Mouse (Mus musculus) MEL (cell line): ENCODE results near the gene Tnks2. TPM values are rescaled to one million over a fixed set of nuclear protein-coding genes. Genes with fewer than 3 reads are reported as not detected.

Experiments
- DNase-seq: peaks from one replicate; pipeline ENCODE4 v3.0.0; 2011; ENCODE audit warnings: low read depth, low spot score
- H3K27ac ChIP-seq: 2 replicates; pipeline ENCODE4 v1.5.1; 2012; ENCODE audit warnings: low read depth, mild to moderate bottlenecking, control low read depth, low read length, moderate library complexity; ENCODE audit not compliant: control insufficient read depth
- H3K27me3 ChIP-seq, 2 experiments: fragments of 150-350 bp in 1 of 2; sonication (generic) in 1 of 2; 2 replicates each; pipeline ENCODE4 v1.6.1; 2012; ENCODE audit warnings: low read length in 2 of 2, mild to moderate bottlenecking in 2 of 2, improper control_type of control experiment in 1 of 2, moderate library complexity in 1 of 2; ENCODE audit not compliant: insufficient read depth in 2 of 2, control insufficient read depth in 1 of 2
- H3K36me3 ChIP-seq, 2 experiments: 2 replicates each; pipeline ENCODE4 v1.6.1; 2012 to 2014; ENCODE audit warnings: low read length in 2 of 2, improper control_type of control experiment in 1 of 2, inconsistent platforms in 1 of 2, mild to moderate bottlenecking in 1 of 2; ENCODE audit not compliant: insufficient read depth in 2 of 2, control insufficient read depth in 1 of 2
- H3K4me1 ChIP-seq, 2 experiments: fragments of 150-350 bp in 1 of 2; sonication (generic) in 1 of 2; 2 replicates each; pipeline ENCODE4 v1.6.1; 2012; ENCODE audit warnings: low read length in 2 of 2, improper control_type of control experiment in 1 of 2, mild to moderate bottlenecking in 1 of 2; ENCODE audit not compliant: insufficient read depth in 2 of 2, control insufficient read depth in 1 of 2
- H3K4me3 ChIP-seq, 2 experiments: fragments of 150-350 bp in 1 of 2; sonication (generic) in 1 of 2; 2 replicates each; pipeline ENCODE4 v1.5.1; 2012; ENCODE audit warnings: low read depth in 2 of 2, low read length in 2 of 2, mild to moderate bottlenecking in 2 of 2, moderate library complexity in 2 of 2, control low read depth in 1 of 2, improper control_type of control experiment in 1 of 2; ENCODE audit not compliant: control insufficient read depth in 1 of 2, insufficient read depth in 1 of 2
- H3K79me2 ChIP-seq: 2 replicates; pipeline ENCODE4 v1.6.1; 2012; ENCODE audit warnings: mild to moderate bottlenecking, low read length, moderate library complexity; ENCODE audit not compliant: control insufficient read depth, poor library complexity, insufficient read depth
- H3K9ac ChIP-seq: 2 replicates; pipeline ENCODE4 v1.6.1; 2012; ENCODE audit warnings: low read depth, mild to moderate bottlenecking, control low read depth, low read length, moderate library complexity; ENCODE audit not compliant: control insufficient read depth, poor library complexity, severe bottlenecking
- H3K9me3 ChIP-seq: fragments of 150-350 bp; sonication (generic); replicated peaks from 2 replicates; pipeline ENCODE4 v1.6.1; 2012; ENCODE audit warnings: mild to moderate bottlenecking, low read length, improper control_type of control experiment, moderate library complexity; ENCODE audit not compliant: insufficient read depth
- BHLHE40 ChIP-seq: IDR thresholded peaks from 2 replicates; pipeline ENCODE4 v1.6.1; 2012; ENCODE audit warnings: low read depth, mild to moderate bottlenecking, inconsistent platforms, low read length, improper control_type of control experiment, borderline replicate concordance
- CHD2 ChIP-seq: IDR thresholded peaks from 2 replicates; pipeline ENCODE4 v1.6.1; 2011; ENCODE audit warnings: low read length, improper control_type of control experiment
- CTCF ChIP-seq, 3 experiments: IDR thresholded peaks in 2 of 3; conservative IDR thresholded peaks in 1 of 3; 2 replicates each; pipeline ENCODE4 v1.5.1; 2011 to 2012; ENCODE audit warnings: low read length in 3 of 3, low read depth in 2 of 3, mild to moderate bottlenecking in 2 of 3, improper control_type of control experiment in 1 of 3, inconsistent platforms in 1 of 3, mixed read lengths in 1 of 3, moderate library complexity in 1 of 3; ENCODE audit not compliant: control insufficient read depth in 1 of 3, insufficient read depth in 1 of 3, poor library complexity in 1 of 3, severe bottlenecking in 1 of 3
- EP300 ChIP-seq, 2 experiments: IDR thresholded peaks; 2 replicates each; pipeline ENCODE4 v1.6.1; 2011; ENCODE audit warnings: improper control_type of control experiment in 2 of 2, low read length in 2 of 2, low read depth in 1 of 2, mild to moderate bottlenecking in 1 of 2
- ETS1 ChIP-seq: IDR thresholded peaks from 2 replicates; pipeline ENCODE4 v1.6.1; 2012; ENCODE audit warnings: low read depth, mild to moderate bottlenecking, inconsistent platforms, low read length, improper control_type of control experiment, moderate library complexity
- HCFC1 ChIP-seq: IDR thresholded peaks from 2 replicates; pipeline ENCODE4 v1.6.1; 2012; ENCODE audit warnings: low read depth, mild to moderate bottlenecking, inconsistent platforms, low read length, improper control_type of control experiment, moderate library complexity
- MAFK ChIP-seq: IDR thresholded peaks from 2 replicates; pipeline ENCODE4 v1.6.1; 2011; ENCODE audit warnings: low read depth, mild to moderate bottlenecking, low read length, improper control_type of control experiment, borderline replicate concordance
- MAZ ChIP-seq: IDR thresholded peaks from 2 replicates; pipeline ENCODE4 v1.6.1; 2012; ENCODE audit warnings: low read depth, mild to moderate bottlenecking, inconsistent platforms, low read length, improper control_type of control experiment
- MEF2A ChIP-seq: IDR thresholded peaks from 2 replicates; pipeline ENCODE4 v1.6.1; 2014; ENCODE audit warnings: low read depth, mild to moderate bottlenecking, inconsistent platforms, low read length, improper control_type of control experiment; ENCODE audit not compliant: poor library complexity, insufficient replicate concordance, severe bottlenecking; ENCODE audit errors: extremely low read depth
- MXI1 ChIP-seq: IDR thresholded peaks from 2 replicates; pipeline ENCODE4 v1.6.1; 2011; ENCODE audit warnings: mild to moderate bottlenecking, low read depth, low read length, improper control_type of control experiment
- MYB ChIP-seq: IDR thresholded peaks from 2 replicates; pipeline ENCODE4 v1.6.1; 2011; ENCODE audit warnings: mild to moderate bottlenecking, low read depth, low read length, improper control_type of control experiment
- MYC ChIP-seq: IDR thresholded peaks from 2 replicates; pipeline ENCODE4 v1.6.1; 2011; ENCODE audit warnings: low read depth, mild to moderate bottlenecking, low read length, improper control_type of control experiment, moderate library complexity
- NELFE ChIP-seq: IDR thresholded peaks from 2 replicates; pipeline ENCODE4 v1.6.1; 2011; ENCODE audit warnings: low read depth, low read length, improper control_type of control experiment
- NRF1 ChIP-seq: IDR thresholded peaks from 2 replicates; pipeline ENCODE4 v1.6.1; 2014; ENCODE audit warnings: low read depth, mild to moderate bottlenecking, inconsistent platforms, low read length, improper control_type of control experiment, moderate library complexity; ENCODE audit not compliant: poor library complexity, insufficient read depth, severe bottlenecking
- POLR2A ChIP-seq, 2 experiments: IDR thresholded peaks; 2 replicates each; pipeline ENCODE4 v1.6.1; 2011 to 2012; ENCODE audit warnings: low read length in 2 of 2, mild to moderate bottlenecking in 2 of 2, control low read depth in 1 of 2, improper control_type of control experiment in 1 of 2, low read depth in 1 of 2, moderate library complexity in 1 of 2; ENCODE audit not compliant: control insufficient read depth in 1 of 2, insufficient read depth in 1 of 2, poor library complexity in 1 of 2
- POLR2AphosphoS2 ChIP-seq: IDR thresholded peaks from 2 replicates; pipeline ENCODE4 v1.6.1; 2011; ENCODE audit warnings: low read length, improper control_type of control experiment
- RAD21 ChIP-seq: IDR thresholded peaks from 2 replicates; pipeline ENCODE4 v1.6.1; 2011; ENCODE audit warnings: mild to moderate bottlenecking, low read depth, low read length, improper control_type of control experiment
- RCOR1 ChIP-seq: IDR thresholded peaks from 2 replicates; pipeline ENCODE4 v1.6.1; 2012; ENCODE audit warnings: low read depth, mild to moderate bottlenecking, inconsistent platforms, low read length, improper control_type of control experiment
- SMC3 ChIP-seq: IDR thresholded peaks from 2 replicates; pipeline ENCODE4 v1.6.1; 2011; ENCODE audit warnings: low read depth, low read length, improper control_type of control experiment
- TBP ChIP-seq: IDR thresholded peaks from 2 replicates; pipeline ENCODE4 v1.8.0; 2011; ENCODE audit warnings: low read depth, low read length, improper control_type of control experiment
- TCF12 ChIP-seq: IDR thresholded peaks from 2 replicates; pipeline ENCODE4 v1.6.1; 2014; ENCODE audit warnings: low read depth, mild to moderate bottlenecking, inconsistent platforms, low read length, improper control_type of control experiment, moderate library complexity
- USF1 ChIP-seq: IDR thresholded peaks from 2 replicates; pipeline ENCODE4 v1.6.1; 2014; ENCODE audit warnings: low read depth, mild to moderate bottlenecking, inconsistent platforms, low read length, improper control_type of control experiment, moderate library complexity
- ZC3H11A ChIP-seq: IDR thresholded peaks from 2 replicates; pipeline ENCODE4 v1.6.1; 2012; ENCODE audit warnings: low read depth, mild to moderate bottlenecking, inconsistent platforms, low read length, improper control_type of control experiment
- ZKSCAN1 ChIP-seq: IDR thresholded peaks from 2 replicates; pipeline ENCODE4 v1.6.1; 2012; ENCODE audit warnings: low read depth, mild to moderate bottlenecking, inconsistent platforms, low read length, improper control_type of control experiment, moderate library complexity
- ZMIZ1 ChIP-seq: IDR thresholded peaks from 2 replicates; pipeline ENCODE4 v1.6.1; 2012; ENCODE audit warnings: low read depth, mild to moderate bottlenecking, inconsistent platforms, low read length, improper control_type of control experiment, moderate library complexity
- polyA plus RNA-seq, 2 experiments: library from polyadenylated mRNA; stranded (reverse) in 1 of 2; unstranded in 1 of 2; fragments of >175 nt in 1 of 2; fragments of >200 nt in 1 of 2; gene quantifications; 2 replicates each; pipeline versions ENCODE4 v1.2.1 to v1.2.4; 2012; ENCODE audit warnings: low replicate concordance in 2 of 2, low read depth in 1 of 2; ENCODE audit not compliant: insufficient read length in 2 of 2, insufficient read depth in 1 of 2, missing spikeins in 1 of 2
- total RNA-seq: library from RNA; depleted of rRNA; stranded (reverse); fragments of 300-350 nt; gene quantifications from 2 replicates; pipeline ENCODE4 v1.2.3, GENCODE M21; 2012

The Tnks2 gene
- total and polyA plus RNA-seq, 3 experiments, result 22.3 to 65.0 (median 50.2) TPM

DNA sequence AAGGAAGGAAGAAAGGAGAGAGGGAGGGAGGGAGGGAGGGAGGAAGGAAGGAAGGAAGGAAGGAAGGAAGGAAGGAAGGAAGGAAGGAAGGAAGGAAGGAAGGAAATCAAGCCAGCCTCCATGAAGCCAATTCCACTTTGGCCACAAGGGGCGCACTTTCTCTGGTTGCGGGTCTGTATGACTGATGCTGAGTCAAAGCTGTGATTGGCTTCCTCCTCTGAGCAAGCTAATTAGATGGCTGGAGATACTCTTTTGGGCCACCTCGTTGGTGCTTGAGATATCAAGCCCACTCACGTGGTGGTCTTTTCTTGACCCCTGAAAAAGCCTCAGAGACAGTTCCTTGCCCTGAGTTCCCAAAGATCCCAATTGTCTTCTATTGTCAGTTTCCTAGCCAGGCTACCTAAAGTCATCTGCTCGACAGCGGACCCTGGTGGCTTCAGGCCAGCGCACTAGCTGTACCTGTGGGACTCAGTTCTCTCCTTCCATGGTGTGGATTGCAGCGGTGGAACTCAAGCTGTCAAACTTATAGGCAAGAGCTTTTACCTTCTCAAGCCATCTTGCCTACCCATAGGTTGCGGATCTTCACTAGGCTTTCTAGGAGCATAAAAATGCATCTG, 75.8 kb downstream of the Tnks2 start:
- H3K27me3 ChIP-seq, result no peaks in the 10 kb centered on the region; a peak in 1 of 4 replicates
- no peaks in the 10 kb centered on the region for H3K36me3 ChIP-seq
- no peak overlapping the region for H3K4me3 ChIP-seq
- H3K9me3 ChIP-seq, result no peaks in the 10 kb centered on the region
- no peaks in the 10 kb centered on the region; a peak in 1 of 4 replicates for H3K4me1 ChIP-seq
- peak; percentile 78 for DNase-seq
- no peak for TF ChIP-seq NRF1
- TF ChIP-seq RCOR1, result 0 out of 2 replicates have a peak, but pooled peaks have one; percentile 24
- no peak for TF ChIP-seq MYC
- TF ChIP-seq RAD21, result peak; percentile 11
- TF ChIP-seq ETS1, result no peak
- TF ChIP-seq ZC3H11A, result no peak
- TF ChIP-seq HCFC1, result no peak
- TF ChIP-seq MAZ, result no peak
- no peak for TF ChIP-seq NELFE
- no peak for TF ChIP-seq ZKSCAN1
- no peak for TF ChIP-seq MYB
- TF ChIP-seq POLR2AphosphoS2, result no peak
- peak; percentile 62 to 83 (median 77) for TF ChIP-seq CTCF (IDR thresholded peaks at IDR 0.05 in 2 of 3, conservative IDR thresholded peaks at IDR 0.05 in 1 of 3; ENCODE audit: control insufficient read depth in 1 of 3, insufficient read depth in 1 of 3, low read depth in 2 of 3, low read length in 3 of 3, poor library complexity in 1 of 3, severe bottlenecking in 1 of 3)
- no peak for TF ChIP-seq MEF2A
- no peak for TF ChIP-seq MXI1
- TF ChIP-seq ZMIZ1, result no peak
- TF ChIP-seq SMC3, result no peak
- TF ChIP-seq CHD2, result no peak
- no peak for TF ChIP-seq TBP
- H3K27ac ChIP-seq, result no peak overlapping the region
- H3K9ac ChIP-seq, result no peak overlapping the region
- no peaks in the 10 kb centered on the region for H3K79me2 ChIP-seq

DNA sequence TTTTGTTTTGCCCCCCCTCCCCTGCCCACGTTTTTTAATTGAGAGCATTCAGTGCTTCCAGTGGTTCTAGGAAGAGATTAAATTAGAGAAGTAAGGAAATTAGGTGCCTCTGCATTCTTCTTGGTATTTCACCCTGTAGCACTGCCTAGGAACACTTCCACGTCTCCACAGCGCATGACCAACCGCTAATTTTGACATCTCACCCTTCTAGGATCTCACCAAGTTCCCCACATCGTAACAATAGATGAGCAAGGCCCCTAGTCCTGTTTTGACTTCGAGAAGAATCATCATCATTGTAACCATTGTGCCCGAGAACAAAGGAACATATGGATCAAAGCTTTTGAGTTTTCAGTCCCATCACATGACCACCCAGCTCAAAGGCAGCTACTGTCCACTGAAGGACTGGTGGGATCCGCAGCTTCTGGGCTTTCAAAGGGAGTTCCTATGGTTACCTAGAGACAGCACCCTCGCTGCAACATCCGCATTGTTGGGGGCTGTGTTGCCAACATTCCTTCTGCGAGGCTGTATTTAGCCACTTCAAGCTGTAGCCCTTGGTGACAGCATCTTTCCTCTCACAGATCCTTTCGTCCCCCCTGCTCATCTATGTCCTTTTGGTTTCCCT, 76.5 kb downstream of the Tnks2 start:
- H3K36me3 ChIP-seq, result no peaks in the 10 kb centered on the region
- DNase-seq, result no peak
- TF ChIP-seq USF1, result no peak
- TF ChIP-seq POLR2A (IDR thresholded peaks at IDR 0.05; ENCODE audit: control insufficient read depth in 1 of 2, insufficient read depth in 1 of 2, low read depth in 1 of 2, low read length in 2 of 2, poor library complexity in 1 of 2), result no peak
- no peak for TF ChIP-seq TCF12
- TF ChIP-seq ZC3H11A, result no peak
- TF ChIP-seq EP300 (IDR thresholded peaks at IDR 0.05; ENCODE audit: low read depth in 1 of 2, low read length in 2 of 2), result no peak
- TF ChIP-seq ZKSCAN1, result no peak
- TF ChIP-seq ZMIZ1, result no peak
- TF ChIP-seq BHLHE40, result no peak
- TF ChIP-seq RCOR1, result no peak
- TF ChIP-seq MAFK, result no peak
- no peak for TF ChIP-seq POLR2AphosphoS2
- TF ChIP-seq, all 39 proteins: peak for 0
- Histone ChIP-seq H3K9ac (no peak overlapping the region), H3K4me3 (no peak overlapping the region), H3K9me3 (no peaks in the 10 kb centered on the region), H3K4me1 (no peaks in the 10 kb centered on the region; a peak in 1 of 4 replicates), H3K79me2 (no peaks in the 10 kb centered on the region), H3K27ac (no peak overlapping the region), H3K27me3 (no peaks in the 10 kb centered on the region; a peak in 1 of 4 replicates)
